Mouse (Mus musculus) kidney, postnatal 36 days (tissue): ENCODE measurements around the gene Gatd1.
A peak's percentile ranks its signal among the peaks of the same experiment; 100 is the strongest.

Source experiments
- DNase-seq, 2 experiments: peaks; one replicate each; pipeline ENCODE4 v3.0.0; 2021 to 2022; ENCODE audit warnings: mixed read lengths in 2 of 2

The Gatd1 gene

GRCm38 (mm10) chr7:141388487-141389109 is 25.3 kb downstream of the Gatd1 start:
- DNase-seq: no peak

GRCm38 (mm10) chr7:141387807-141388486 is 26.0 kb downstream of the Gatd1 start:
- no peak for DNase-seq

- no peak for DNase-seq
These were observed 32.7 kb downstream of the Gatd1 start for GRCm38 (mm10) chr7:141381068-141381835.

- no peak for DNase-seq
These were observed 34.4 kb downstream of the Gatd1 start for GRCm38 (mm10) chr7:141379584-141379983.

GRCm38 (mm10) chr7:141374399-141374798 is 39.5 kb downstream of the Gatd1 start:
- DNase-seq: no peak

- no peak for DNase-seq
These were observed 40.3 kb downstream of the Gatd1 start for GRCm38 (mm10) chr7:141373611-141374010.

- peak; percentile 17 to 50 for DNase-seq
These were observed 41.9 kb downstream of the Gatd1 start for GRCm38 (mm10) chr7:141371942-141372595.

GRCm38 (mm10) chr7:141369918-141370317 is 44.0 kb downstream of the Gatd1 start:
- no peak for DNase-seq

- no peak for DNase-seq
These were observed 46.6 kb downstream of the Gatd1 start for GRCm38 (mm10) chr7:141367358-141367757.

- no peak for DNase-seq
These were observed 48.9 kb downstream of the Gatd1 start for GRCm38 (mm10) chr7:141365049-141365445.

GRCm38 (mm10) chr7:141364349-141365048 is 49.4 kb downstream of the Gatd1 start:
- DNase-seq: no peak

- no peak for DNase-seq
These were observed 50.2 kb downstream of the Gatd1 start for GRCm38 (mm10) chr7:141363752-141364125.

GRCm38 (mm10) chr7:141363106-141363751 is 50.7 kb downstream of the Gatd1 start:
- DNase-seq: peak; percentile 80 to 87

GRCm38 (mm10) chr7:141361510-141361909 is 52.4 kb downstream of the Gatd1 start:
- peak; percentile 52 to 71 for DNase-seq
